Mouse (Mus musculus) left cerebral cortex, adult 8-10 months (tissue): Measurements from ENCODE around the gene Slc24a3. TPM values are rescaled to one million over a fixed set of nuclear protein-coding genes. Genes with fewer than 3 reads are reported as not detected.

Experiments
- DNase-seq, 2 experiments: peaks; one replicate each; pipeline ENCODE4 v3.0.0; 2022; ENCODE audit warnings: low spot score in 2 of 2
- total RNA-seq, 4 experiments: library from RNA; stranded (reverse); gene quantifications; 2 replicates each; pipeline ENCODE4 v1.2.4; 2022

Gene Slc24a3
- total RNA-seq, 4 experiments from 2014 or later: 87.6 to 94.2 (median 88.3) TPM

- DNase-seq: no peak
These were observed 262.4 kb downstream of the Slc24a3 start for GRCm38 (mm10) chr2:145429982-145430381.

GRCm38 (mm10) chr2:145434068-145434467 is 266.5 kb downstream of the Slc24a3 start:
- DNase-seq: no peak

GRCm38 (mm10) chr2:145438336-145438735 is 270.8 kb downstream of the Slc24a3 start:
- no peak for DNase-seq

- no peak for DNase-seq
These were observed 272.2 kb downstream of the Slc24a3 start for GRCm38 (mm10) chr2:145439755-145440154.

GRCm38 (mm10) chr2:145457106-145457747 is 289.7 kb downstream of the Slc24a3 start:
- DNase-seq: no peak

- no peak for DNase-seq
These were observed 293.4 kb downstream of the Slc24a3 start for GRCm38 (mm10) chr2:145460854-145461423.

GRCm38 (mm10) chr2:145462253-145462652 is 294.7 kb downstream of the Slc24a3 start:
- no peak for DNase-seq

GRCm38 (mm10) chr2:145468701-145469325 is 301.3 kb downstream of the Slc24a3 start:
- no peak for DNase-seq

GRCm38 (mm10) chr2:145477484-145477883 is 309.9 kb downstream of the Slc24a3 start:
- no peak for DNase-seq

- DNase-seq: no peak
These were observed 312.1 kb downstream of the Slc24a3 start for GRCm38 (mm10) chr2:145479676-145480075.

GRCm38 (mm10) chr2:145500231-145500630 is 332.7 kb downstream of the Slc24a3 start:
- DNase-seq: no peak

GRCm38 (mm10) chr2:145501472-145501871 is 333.9 kb downstream of the Slc24a3 start:
- DNase-seq: no peak

- no peak for DNase-seq
These were observed 340.1 kb downstream of the Slc24a3 start for GRCm38 (mm10) chr2:145507702-145508101.

GRCm38 (mm10) chr2:145510650-145511225 is 343.2 kb downstream of the Slc24a3 start:
- DNase-seq: no peak

GRCm38 (mm10) chr2:145515956-145516355 is 348.4 kb downstream of the Slc24a3 start:
- no peak for DNase-seq

- DNase-seq: peak; percentile 34 to 85
These were observed 349.8 kb downstream of the Slc24a3 start for GRCm38 (mm10) chr2:145517346-145517745.

GRCm38 (mm10) chr2:145522017-145522416 is 354.5 kb downstream of the Slc24a3 start:
- no peak for DNase-seq

- no peak for DNase-seq
These were observed 355.8 kb downstream of the Slc24a3 start for GRCm38 (mm10) chr2:145523381-145523780.

GRCm38 (mm10) chr2:145527151-145527550 is 359.6 kb downstream of the Slc24a3 start:
- DNase-seq: no peak

GRCm38 (mm10) chr2:145530941-145531353 is 363.4 kb downstream of the Slc24a3 start:
- peak; percentile 15 to 35 for DNase-seq

GRCm38 (mm10) chr2:145533086-145533485 is 365.5 kb downstream of the Slc24a3 start:
- no peak for DNase-seq

- no peak for DNase-seq
These were observed 367.8 kb downstream of the Slc24a3 start for GRCm38 (mm10) chr2:145535307-145535706.
